Mouse (Mus musculus) stomach, embryonic 14.5 days (tissue): Measurements from ENCODE around the gene Ano4. TPM values are rescaled to one million over a fixed set of nuclear protein-coding genes. Genes with fewer than 3 reads are reported as not detected.

ENCODE experiments used
- ATAC-seq: fragments of 200-750 bp; cut with Nextera tagmentation; 2 replicates; pipeline ENCODE4 v1.8.0; 2017; ENCODE audit warnings: low read depth, moderate TSS enrichment; ENCODE audit not compliant: insufficient number of reproducible peaks, insufficient read depth, low FRiP score
- H3K27ac ChIP-seq: fragments of 300-500 bp; sonication (generic); 2 replicates; pipeline ENCODE4 v1.5.1; 2014; ENCODE audit warnings: mild to moderate bottlenecking, low read length, moderate library complexity, mixed read lengths
- H3K27me3 ChIP-seq: fragments of 300-500 bp; sonication (generic); 2 replicates; pipeline ENCODE4 v1.6.1; 2014; ENCODE audit warnings: low read length, control low read depth, mixed read lengths; ENCODE audit not compliant: control insufficient read depth, insufficient read depth
- H3K36me3 ChIP-seq: fragments of 300-500 bp; sonication (generic); 2 replicates; pipeline ENCODE4 v1.6.1; 2014; ENCODE audit warnings: mild to moderate bottlenecking, control low read depth, low read length, moderate library complexity, mixed read lengths; ENCODE audit not compliant: control insufficient read depth, insufficient read depth
- H3K4me1 ChIP-seq: fragments of 300-500 bp; sonication (generic); 2 replicates; pipeline ENCODE4 v1.6.1; 2014; ENCODE audit warnings: low read length, control low read depth, mixed read lengths; ENCODE audit not compliant: control insufficient read depth, insufficient read depth
- H3K4me2 ChIP-seq: fragments of 300-500 bp; sonication (generic); replicated peaks from 2 replicates; pipeline ENCODE4 v1.6.1; 2014; ENCODE audit warnings: low read depth, low read length, control low read depth
- H3K4me3 ChIP-seq: fragments of 300-500 bp; sonication (generic); 2 replicates; pipeline ENCODE4 v1.5.1; 2014; ENCODE audit warnings: low read depth, low read length, control low read depth
- H3K9ac ChIP-seq: fragments of 300-500 bp; sonication (generic); replicated peaks from 2 replicates; pipeline ENCODE4 v1.6.1; 2014; ENCODE audit warnings: low read depth, mild to moderate bottlenecking, control low read depth, low read length, moderate library complexity, mixed read lengths
- H3K9me3 ChIP-seq: fragments of 300-500 bp; sonication (generic); 2 replicates; pipeline ENCODE4 v1.6.1; 2016; ENCODE audit warnings: low read depth, low read length, control low read depth; ENCODE audit not compliant: control insufficient read depth
- WGBS: fragments of 180-500 bp; shearing (Covaris S2); extraction: QIAGEN DNeasy Blood & Tissue Kit; methylation state at CpG from one replicate; pipeline ENCODE4 v1.1.7; 2014; 5-methylcytosine and 5-hydroxymethylcytosine counted together
- polyA plus RNA-seq: library from polyadenylated mRNA; unstranded; fragments of >200 nt; fragmentation: Nextera tagmentation; extraction: Ambion mirVana; gene quantifications from 2 replicates; pipeline ENCODE4 v1.2.1, GENCODE M21; 2014

The Ano4 gene
- polyA plus RNA-seq, 1 experiment from 2014 or later = 1.2 TPM

GRCm38 (mm10) chr10:89327004-89327511 lies 17.5 kb downstream of the Ano4 start:
- H3K36me3 ChIP-seq = no peaks in the 10 kb centered on the region
- no peaks in the 10 kb centered on the region for H3K9me3 ChIP-seq
- H3K4me1 ChIP-seq = no peaks in the 10 kb centered on the region
- no peak overlapping the region for H3K27ac ChIP-seq
- H3K4me2 ChIP-seq = no peak overlapping the region
- H3K27me3 ChIP-seq = no peaks in the 10 kb centered on the region
- ATAC-seq = no peak; the same call in 1 of the 2 replicates
- H3K9ac ChIP-seq = no peak overlapping the region
- WGBS = 28% methylated on average over 15 of the region's 15 CpGs
- H3K4me3 ChIP-seq = no peak overlapping the region

DNA sequence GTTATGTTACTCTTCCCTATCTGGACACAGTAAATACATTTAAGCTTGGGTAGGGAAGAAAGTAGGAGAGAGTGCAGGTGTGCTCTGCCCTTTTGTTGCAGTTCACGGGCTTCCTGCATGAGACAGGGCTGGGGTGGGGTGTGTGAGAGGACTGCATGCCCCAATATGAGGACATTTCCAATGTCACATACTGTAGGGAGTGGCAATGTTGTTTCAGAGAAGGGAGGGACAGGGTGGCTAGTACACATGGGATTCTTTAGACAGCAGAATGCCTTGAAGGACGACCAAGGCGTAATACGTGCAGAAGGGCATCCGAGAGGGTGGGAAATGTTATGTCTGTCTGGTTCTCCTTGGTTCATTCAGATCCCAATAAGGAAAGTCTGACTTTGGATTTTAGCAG lies 18.2 kb downstream of the Ano4 start:
- Histone ChIP-seq H3K4me2 (no peak overlapping the region), H3K27ac (no peak overlapping the region), H3K36me3 (no peaks in the 10 kb centered on the region), H3K4me1 (no peaks in the 10 kb centered on the region), H3K9ac (no peak overlapping the region), H3K27me3 (no peaks in the 10 kb centered on the region), H3K9me3 (no peaks in the 10 kb centered on the region), H3K4me3 (no peak overlapping the region)
- no peak for ATAC-seq
- WGBS = 87% methylated on average over 5 of the region's 5 CpGs

DNA sequence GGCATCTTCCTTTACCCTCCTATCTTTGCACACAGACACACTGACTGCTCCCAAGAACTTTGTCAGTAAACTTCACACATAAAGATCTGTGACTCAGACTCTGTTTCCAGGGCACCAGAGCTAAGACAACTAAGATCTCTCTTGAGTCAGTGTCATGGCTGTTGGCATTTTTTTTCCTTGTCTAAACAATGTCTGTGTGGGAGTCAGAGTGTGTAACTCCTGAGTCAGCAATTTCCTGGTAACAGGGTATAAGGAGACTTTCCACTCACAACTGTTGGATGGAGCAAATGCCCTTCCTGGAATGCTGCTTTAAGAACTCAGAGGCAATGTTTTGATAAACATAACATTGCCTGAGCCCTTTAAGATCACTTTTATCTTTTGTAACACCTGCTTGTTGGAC lies 37.0 kb downstream of the Ano4 start:
- Histone ChIP-seq H3K4me2 (no peak overlapping the region), H3K4me3 (no peak overlapping the region), H3K9me3 (no peaks in the 10 kb centered on the region), H3K27ac (no peak overlapping the region), H3K9ac (no peak overlapping the region), H3K36me3 (no peaks in the 10 kb centered on the region), H3K4me1 (no peaks in the 10 kb centered on the region), H3K27me3 (no peaks in the 10 kb centered on the region)
- no peak for ATAC-seq

- WGBS = 74% methylated on average over 2 of the region's 2 CpGs
- no peaks in the 10 kb centered on the region for H3K4me1 ChIP-seq
- H3K36me3 ChIP-seq = no peaks in the 10 kb centered on the region
- no peaks in the 10 kb centered on the region for H3K27me3 ChIP-seq
- H3K4me2 ChIP-seq = no peak overlapping the region
- H3K9ac ChIP-seq = no peak overlapping the region
- no peak for ATAC-seq
- H3K4me3 ChIP-seq = no peak overlapping the region
- H3K27ac ChIP-seq = no peak overlapping the region
- H3K9me3 ChIP-seq = no peaks in the 10 kb centered on the region
Observed at GRCm38 (mm10) chr10:89300346-89300745, 44.2 kb downstream of the Ano4 start.

DNA sequence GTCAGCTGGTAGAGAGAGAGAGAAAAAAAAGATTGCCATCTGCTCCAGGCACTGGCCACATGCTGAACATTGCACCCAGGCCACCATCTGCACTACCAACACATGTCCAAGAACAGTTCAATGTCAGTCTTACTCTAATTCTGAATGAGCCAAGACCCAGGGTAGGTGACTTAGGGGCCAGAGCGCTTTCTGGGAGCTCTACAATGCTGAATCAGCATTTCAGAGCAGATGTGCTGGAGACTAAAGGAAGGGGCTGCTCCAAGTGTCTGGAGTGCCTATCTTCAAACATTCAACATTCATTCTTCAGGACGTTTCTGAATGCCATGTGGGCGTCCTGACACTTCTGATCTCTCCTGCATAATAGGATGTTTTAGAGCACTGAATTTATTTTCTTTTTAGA lies 51.8 kb downstream of the Ano4 start:
- H3K27ac ChIP-seq = no peak overlapping the region
- H3K9me3 ChIP-seq = no peaks in the 10 kb centered on the region
- H3K36me3 ChIP-seq = no peaks in the 10 kb centered on the region
- no peaks in the 10 kb centered on the region for H3K27me3 ChIP-seq
- H3K4me3 ChIP-seq = no peak overlapping the region
- WGBS = 67% methylated on average over 3 of the region's 3 CpGs
- H3K9ac ChIP-seq = no peak overlapping the region
- no peak for ATAC-seq
- H3K4me2 ChIP-seq = no peak overlapping the region
- H3K4me1 ChIP-seq = no peaks in the 10 kb centered on the region

DNA sequence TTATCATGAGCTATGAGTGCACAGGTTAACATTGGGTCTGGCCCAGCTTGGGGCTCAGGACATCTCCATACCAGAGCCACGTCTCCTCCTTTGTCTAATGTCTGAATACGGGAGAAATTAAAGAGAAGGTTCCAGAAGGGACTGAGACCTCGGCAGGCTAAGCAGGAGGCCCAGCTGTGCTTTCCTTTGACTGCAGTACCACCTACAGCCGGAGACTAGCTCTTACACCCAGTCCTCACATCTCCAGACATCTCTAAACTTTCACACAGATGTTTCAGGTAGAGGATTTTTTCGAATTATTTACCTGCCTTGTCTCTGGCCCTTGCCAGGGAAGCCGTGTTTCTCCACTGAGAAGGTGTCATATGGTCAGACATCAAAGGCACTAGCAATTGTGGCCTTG lies 53.9 kb downstream of the Ano4 start:
- no peak overlapping the region for H3K4me2 ChIP-seq
- H3K27ac ChIP-seq = no peak overlapping the region
- 60% methylated on average over 6 of the region's 6 CpGs for WGBS
- no peaks in the 10 kb centered on the region for H3K9me3 ChIP-seq
- no peak overlapping the region for H3K9ac ChIP-seq
- no peaks in the 10 kb centered on the region for H3K4me1 ChIP-seq
- no peaks in the 10 kb centered on the region for H3K27me3 ChIP-seq
- H3K4me3 ChIP-seq = no peak overlapping the region
- no peak for ATAC-seq
- no peaks in the 10 kb centered on the region for H3K36me3 ChIP-seq

DNA sequence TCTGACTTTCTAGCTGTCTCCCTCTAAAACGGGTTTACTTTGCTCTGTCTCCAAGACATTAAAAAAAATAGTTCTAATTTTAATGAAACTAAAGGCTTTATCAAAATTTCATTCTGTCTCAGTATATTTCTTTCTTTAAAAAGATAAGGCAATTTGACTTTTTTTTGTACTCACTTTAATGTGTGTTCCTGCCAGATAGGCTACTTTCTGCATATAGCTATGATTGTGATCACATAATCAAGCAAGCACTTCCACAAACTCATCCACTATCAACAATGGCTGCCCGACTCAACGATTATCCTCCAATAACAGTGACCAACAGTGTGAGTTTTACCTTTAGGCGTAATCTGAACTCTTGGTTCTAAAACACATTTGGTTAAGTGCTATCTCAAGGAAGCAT lies 55.3 kb downstream of the Ano4 start:
- H3K4me1 ChIP-seq = no peaks in the 10 kb centered on the region
- no peaks in the 10 kb centered on the region for H3K27me3 ChIP-seq
- no peak overlapping the region for H3K27ac ChIP-seq
- H3K9ac ChIP-seq = no peak overlapping the region
- WGBS = 82% methylated on average over 4 of the region's 4 CpGs
- H3K4me3 ChIP-seq = no peak overlapping the region
- H3K4me2 ChIP-seq = no peak overlapping the region
- no peak for ATAC-seq
- H3K9me3 ChIP-seq = no peaks in the 10 kb centered on the region
- no peaks in the 10 kb centered on the region for H3K36me3 ChIP-seq

- Histone ChIP-seq H3K27me3 (no peaks in the 10 kb centered on the region), H3K4me3 (no peak overlapping the region), H3K9me3 (no peaks in the 10 kb centered on the region), H3K4me1 (no peaks in the 10 kb centered on the region), H3K9ac (no peak overlapping the region), H3K4me2 (no peak overlapping the region), H3K36me3 (no peaks in the 10 kb centered on the region), H3K27ac (no peak overlapping the region)
- ATAC-seq = no peak
- WGBS = 53% methylated on average over 5 of the region's 5 CpGs
Observed at GRCm38 (mm10) chr10:89280402-89280801, 64.2 kb downstream of the Ano4 start.

GRCm38 (mm10) chr10:89273001-89273680 lies 71.4 kb downstream of the Ano4 start:
- Histone ChIP-seq H3K27me3 (no peaks in the 10 kb centered on the region), H3K4me3 (no peak overlapping the region), H3K36me3 (no peaks in the 10 kb centered on the region), H3K27ac (no peak overlapping the region), H3K4me1 (no peaks in the 10 kb centered on the region), H3K9me3 (no peaks in the 10 kb centered on the region), H3K4me2 (no peak overlapping the region), H3K9ac (no peak overlapping the region)
- no peak for ATAC-seq
- WGBS = 88% methylated on average over 3 of the region's 3 CpGs
